Mouse (Mus musculus) cortical plate, adult 2 months (tissue): ENCODE measurements around the gene Irf8.

ENCODE experiments used
- CTCF ChIP-seq: fragments of 200-500 bp; IDR thresholded peaks from 2 replicates; pipeline ENCODE4 v1.5.1; 2011; ENCODE audit warnings: mild to moderate bottlenecking, control low read depth, low read length; ENCODE audit not compliant: insufficient read depth; ENCODE audit errors: extremely low read depth
- POLR2A ChIP-seq: fragments of 200-500 bp; IDR thresholded peaks from 2 replicates; pipeline ENCODE4 v1.6.1; 2011; ENCODE audit warnings: mild to moderate bottlenecking, low read length, control low read depth; ENCODE audit not compliant: insufficient read depth; ENCODE audit errors: extremely low read depth

DNA sequence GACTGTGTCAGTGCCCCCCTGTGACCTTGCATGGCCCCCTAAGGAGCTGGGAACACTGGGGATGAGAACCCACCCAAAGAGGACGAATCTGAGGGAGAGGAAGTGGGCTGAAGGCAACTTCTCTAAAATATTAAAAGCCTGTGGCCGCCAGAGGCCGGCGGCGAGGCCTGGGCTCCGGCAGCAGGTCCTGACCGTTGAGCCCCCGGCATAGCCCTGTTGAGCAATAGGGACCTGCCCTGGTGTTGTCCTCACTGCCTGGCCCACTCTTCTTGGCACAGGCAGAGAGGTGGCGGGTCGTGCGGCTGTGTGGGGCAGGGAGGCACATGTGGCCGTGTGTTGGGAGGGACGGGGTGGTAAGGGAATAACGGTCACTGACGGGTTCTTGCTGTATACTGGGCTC is 56.6 kb downstream of the Irf8 start:
- TF ChIP-seq CTCF (no peak), POLR2A (no peak)
